Mouse (Mus musculus): ENCODE results near the gene Pik3cg. TPM values are rescaled to one million over a fixed set of nuclear protein-coding genes. Genes with fewer than 3 reads are reported as not detected.
A peak's percentile ranks its signal among the peaks of the same experiment; 100 is the strongest.

Gene Pik3cg
- total RNA-seq, 2 experiments from 2014 or later, result 3.5 to 3.7 TPM

GRCm38 (mm10) chr12:32207141-32207540 lies 1.3 kb downstream of the Pik3cg start:
- no peak for DNase-seq (ENCODE audit: extremely low spot score in 1 of 2, low spot score in 2 of 2)
- intact Hi-C loops (cut with DNase I), result no loop called here

- intact Hi-C loops (cut with DNase I), result no loop called here
- no peak for DNase-seq (ENCODE audit: extremely low spot score in 1 of 2, low spot score in 2 of 2)
Measured at GRCm38 (mm10) chr12:32203695-32204094, 4.8 kb downstream of the Pik3cg start.

- DNase-seq (ENCODE audit: extremely low spot score in 1 of 2, low spot score in 2 of 2), result no peak
- intact Hi-C loops (cut with DNase I), result no loop called here
Measured at GRCm38 (mm10) chr12:32202583-32202982, 5.9 kb downstream of the Pik3cg start.

GRCm38 (mm10) chr12:32201932-32202331 lies 6.5 kb downstream of the Pik3cg start:
- no peak for DNase-seq (ENCODE audit: extremely low spot score in 1 of 2, low spot score in 2 of 2)
- intact Hi-C loops (cut with DNase I), result no loop called here

- intact Hi-C loops (cut with DNase I), result no loop called here
- DNase-seq (ENCODE audit: extremely low spot score in 1 of 2, low spot score in 2 of 2), result no peak
Measured at GRCm38 (mm10) chr12:32201070-32201585, 7.3 kb downstream of the Pik3cg start.

- intact Hi-C loops (cut with DNase I), result no loop called here
- DNase-seq (ENCODE audit: extremely low spot score in 1 of 2, low spot score in 2 of 2), result no peak
Measured at GRCm38 (mm10) chr12:32200387-32201069, 7.9 kb downstream of the Pik3cg start.

- intact Hi-C loops (cut with DNase I), result no loop called here
- DNase-seq (ENCODE audit: extremely low spot score in 1 of 2, low spot score in 2 of 2), result no peak
Measured at GRCm38 (mm10) chr12:32199422-32199821, 9.0 kb downstream of the Pik3cg start.

GRCm38 (mm10) chr12:32198025-32198424 lies 10.4 kb downstream of the Pik3cg start:
- DNase-seq (ENCODE audit: extremely low spot score in 1 of 2, low spot score in 2 of 2), result no peak
- intact Hi-C loops (cut with DNase I), result no loop called here

GRCm38 (mm10) chr12:32195000-32195399 lies 13.5 kb downstream of the Pik3cg start:
- intact Hi-C loops (cut with DNase I), result no loop called here
- no peak for DNase-seq (ENCODE audit: extremely low spot score in 1 of 2, low spot score in 2 of 2)

GRCm38 (mm10) chr12:32194358-32194757 lies 14.1 kb downstream of the Pik3cg start:
- intact Hi-C loops (cut with DNase I), result no loop called here
- no peak for DNase-seq (ENCODE audit: extremely low spot score in 1 of 2, low spot score in 2 of 2)

- intact Hi-C loops (cut with DNase I), result no loop called here
- DNase-seq (ENCODE audit: extremely low spot score in 1 of 2, low spot score in 2 of 2), result no peak
Measured at GRCm38 (mm10) chr12:32190927-32191326, 17.5 kb downstream of the Pik3cg start.

GRCm38 (mm10) chr12:32187668-32188236 lies 20.7 kb downstream of the Pik3cg start:
- peak in 1 of 2 experiments; percentile 37 for DNase-seq (ENCODE audit: extremely low spot score in 1 of 2, low spot score in 2 of 2)
- intact Hi-C loops (cut with DNase I), result no loop called here

GRCm38 (mm10) chr12:32186627-32187255 lies 21.7 kb downstream of the Pik3cg start:
- intact Hi-C loops (cut with DNase I), result no loop called here
- no peak for DNase-seq (ENCODE audit: extremely low spot score in 1 of 2, low spot score in 2 of 2)

GRCm38 (mm10) chr12:32184874-32185273 lies 23.6 kb downstream of the Pik3cg start:
- intact Hi-C loops (cut with DNase I), result no loop called here

GRCm38 (mm10) chr12:32183584-32183983 lies 24.9 kb downstream of the Pik3cg start:
- intact Hi-C loops (cut with DNase I), result no loop called here
- no peak for DNase-seq (ENCODE audit: extremely low spot score in 1 of 2, low spot score in 2 of 2)

More at GRCm38 (mm10) chr12:32184874-32185273, 23.6 kb downstream of the Pik3cg start:
- DNase-seq (ENCODE audit: extremely low spot score in 1 of 2, low spot score in 2 of 2), result no peak

- intact Hi-C loops (cut with DNase I), result no loop called here
- DNase-seq (ENCODE audit: extremely low spot score in 1 of 2, low spot score in 2 of 2), result no peak
Measured at GRCm38 (mm10) chr12:32182632-32183419, 25.6 kb downstream of the Pik3cg start.

- intact Hi-C loops (cut with DNase I), result no loop called here
- no peak for DNase-seq (ENCODE audit: extremely low spot score in 1 of 2, low spot score in 2 of 2)
Measured at GRCm38 (mm10) chr12:32181885-32182284, 26.6 kb downstream of the Pik3cg start.

GRCm38 (mm10) chr12:32174437-32174836 lies 34.0 kb downstream of the Pik3cg start:
- no peak for DNase-seq (ENCODE audit: extremely low spot score in 1 of 2, low spot score in 2 of 2)
- intact Hi-C loops (cut with DNase I), result no loop called here

GRCm38 (mm10) chr12:32172826-32173225 lies 35.6 kb downstream of the Pik3cg start:
- no peak for DNase-seq (ENCODE audit: extremely low spot score in 1 of 2, low spot score in 2 of 2)

More at GRCm38 (mm10) chr12:32172826-32173225, 35.6 kb downstream of the Pik3cg start:
- intact Hi-C loops (cut with DNase I), result no loop called here
